Mouse (Mus musculus): Measurements from ENCODE around the gene Trim2. TPM values are rescaled to one million over a fixed set of nuclear protein-coding genes. Genes with fewer than 3 reads are reported as not detected.

Gene Trim2
- polyA plus RNA-seq, 1 experiment from 2014 or later, result 37.7 TPM

- DNase-seq (ENCODE audit: low spot score) (peak; percentile 51), ATAC-seq (replicated peaks; ENCODE audit: insufficient number of reproducible peaks, low FRiP score, low TSS enrichment, low read depth) (no peak)
- H3K27me3 ChIP-seq (ENCODE audit: control insufficient read depth, insufficient read depth, low read length), result no peaks in the 10 kb centered on the region
- no peaks in the 10 kb centered on the region for H3K9me3 ChIP-seq (replicated peaks; ENCODE audit: control insufficient read depth, low read length)
- 7% methylated on average over 9 of the region's 9 CpGs for WGBS
- no peaks in the 10 kb centered on the region for H3K36me3 ChIP-seq (replicated peaks; ENCODE audit: control insufficient read depth, insufficient read depth, low read depth, low read length)
- H3K4me1 ChIP-seq (ENCODE audit: control insufficient read depth, insufficient read depth, low read length), result no peaks in the 10 kb centered on the region
- H3K9ac ChIP-seq (replicated peaks; ENCODE audit: low read length), result no peak overlapping the region; the same call in 1 of the 2 replicates
- H3K4me3 ChIP-seq (ENCODE audit: low read depth, low read length), result peak overlapping the region; percentile 50
- H3K27ac ChIP-seq (replicated peaks; ENCODE audit: low read depth, low read length), result no peak overlapping the region
- H3K4me2 ChIP-seq (ENCODE audit: low read depth, low read length), result peak overlapping the region; percentile 81
Observed at GRCm38 (mm10) chr3:84219720-84220273, 86.9 kb downstream of the Trim2 start.

- Histone ChIP-seq H3K4me3 (ENCODE audit: low read depth, low read length) (no peak overlapping the region; the same call in 1 of the 2 replicates), H3K36me3 (replicated peaks; ENCODE audit: control insufficient read depth, insufficient read depth, low read depth, low read length) (no peaks in the 10 kb centered on the region), H3K9ac (replicated peaks; ENCODE audit: low read length) (no peak overlapping the region), H3K9me3 (replicated peaks; ENCODE audit: control insufficient read depth, low read length) (no peaks in the 10 kb centered on the region), H3K4me2 (ENCODE audit: low read depth, low read length) (no peak overlapping the region), H3K4me1 (ENCODE audit: control insufficient read depth, insufficient read depth, low read length) (no peaks in the 10 kb centered on the region), H3K27me3 (ENCODE audit: control insufficient read depth, insufficient read depth, low read length) (no peaks in the 10 kb centered on the region), H3K27ac (replicated peaks; ENCODE audit: low read depth, low read length) (no peak overlapping the region)
- 19% methylated on average over 2 of the region's 2 CpGs for WGBS
- ATAC-seq (replicated peaks; ENCODE audit: insufficient number of reproducible peaks, low FRiP score, low TSS enrichment, low read depth) (no peak), DNase-seq (ENCODE audit: low spot score) (peak; percentile 10)
Observed at GRCm38 (mm10) chr3:84219166-84219710, 87.4 kb downstream of the Trim2 start.

GRCm38 (mm10) chr3:84218498-84218897 lies 88.2 kb downstream of the Trim2 start:
- Histone ChIP-seq H3K27me3 (ENCODE audit: control insufficient read depth, insufficient read depth, low read length) (no peaks in the 10 kb centered on the region), H3K9me3 (replicated peaks; ENCODE audit: control insufficient read depth, low read length) (no peaks in the 10 kb centered on the region), H3K4me2 (ENCODE audit: low read depth, low read length) (peak overlapping the region; percentile 14; the same call in 1 of the 2 replicates), H3K27ac (replicated peaks; ENCODE audit: low read depth, low read length) (no peak overlapping the region), H3K4me3 (ENCODE audit: low read depth, low read length) (no peak overlapping the region), H3K36me3 (replicated peaks; ENCODE audit: control insufficient read depth, insufficient read depth, low read depth, low read length) (no peaks in the 10 kb centered on the region), H3K4me1 (ENCODE audit: control insufficient read depth, insufficient read depth, low read length) (no peaks in the 10 kb centered on the region), H3K9ac (replicated peaks; ENCODE audit: low read length) (no peak overlapping the region)
- ATAC-seq (replicated peaks; ENCODE audit: insufficient number of reproducible peaks, low FRiP score, low TSS enrichment, low read depth), result no peak
- 51% methylated on average over 2 of the region's 2 CpGs for WGBS
- DNase-seq (ENCODE audit: low spot score), result peak; percentile 19

- H3K4me3 ChIP-seq (ENCODE audit: low read depth, low read length), result no peak overlapping the region
- ATAC-seq (replicated peaks; ENCODE audit: insufficient number of reproducible peaks, low FRiP score, low TSS enrichment, low read depth) (no peak), DNase-seq (ENCODE audit: low spot score) (no peak)
- no peak overlapping the region for H3K27ac ChIP-seq (replicated peaks; ENCODE audit: low read depth, low read length)
- peak overlapping the region; percentile 14; the same call in 1 of the 2 replicates for H3K4me2 ChIP-seq (ENCODE audit: low read depth, low read length)
- no peaks in the 10 kb centered on the region for H3K4me1 ChIP-seq (ENCODE audit: control insufficient read depth, insufficient read depth, low read length)
- H3K27me3 ChIP-seq (ENCODE audit: control insufficient read depth, insufficient read depth, low read length), result no peaks in the 10 kb centered on the region
- no peak overlapping the region for H3K9ac ChIP-seq (replicated peaks; ENCODE audit: low read length)
- no peaks in the 10 kb centered on the region for H3K9me3 ChIP-seq (replicated peaks; ENCODE audit: control insufficient read depth, low read length)
- no peaks in the 10 kb centered on the region for H3K36me3 ChIP-seq (replicated peaks; ENCODE audit: control insufficient read depth, insufficient read depth, low read depth, low read length)
- 58% methylated on average over 4 of the region's 4 CpGs for WGBS
Observed at GRCm38 (mm10) chr3:84217961-84218351, 88.7 kb downstream of the Trim2 start.

GRCm38 (mm10) chr3:84217118-84217960 lies 89.3 kb downstream of the Trim2 start:
- Histone ChIP-seq H3K9me3 (replicated peaks; ENCODE audit: control insufficient read depth, low read length) (no peaks in the 10 kb centered on the region), H3K4me1 (ENCODE audit: control insufficient read depth, insufficient read depth, low read length) (no peaks in the 10 kb centered on the region), H3K27me3 (ENCODE audit: control insufficient read depth, insufficient read depth, low read length) (no peaks in the 10 kb centered on the region), H3K4me2 (ENCODE audit: low read depth, low read length) (no peak overlapping the region), H3K27ac (replicated peaks; ENCODE audit: low read depth, low read length) (no peak overlapping the region), H3K9ac (replicated peaks; ENCODE audit: low read length) (no peak overlapping the region), H3K4me3 (ENCODE audit: low read depth, low read length) (no peak overlapping the region), H3K36me3 (replicated peaks; ENCODE audit: control insufficient read depth, insufficient read depth, low read depth, low read length) (no peaks in the 10 kb centered on the region)
- 53% methylated on average over 12 of the region's 12 CpGs for WGBS
- ATAC-seq (replicated peaks; ENCODE audit: insufficient number of reproducible peaks, low FRiP score, low TSS enrichment, low read depth), result no peak
- DNase-seq (ENCODE audit: low spot score), result no peak

GRCm38 (mm10) chr3:84215743-84216360 lies 90.8 kb downstream of the Trim2 start:
- Histone ChIP-seq H3K4me2 (ENCODE audit: low read depth, low read length) (no peak overlapping the region), H3K27ac (replicated peaks; ENCODE audit: low read depth, low read length) (no peak overlapping the region), H3K4me1 (ENCODE audit: control insufficient read depth, insufficient read depth, low read length) (no peaks in the 10 kb centered on the region), H3K36me3 (replicated peaks; ENCODE audit: control insufficient read depth, insufficient read depth, low read depth, low read length) (no peaks in the 10 kb centered on the region), H3K4me3 (ENCODE audit: low read depth, low read length) (no peak overlapping the region), H3K9me3 (replicated peaks; ENCODE audit: control insufficient read depth, low read length) (no peaks in the 10 kb centered on the region), H3K9ac (replicated peaks; ENCODE audit: low read length) (no peak overlapping the region), H3K27me3 (ENCODE audit: control insufficient read depth, insufficient read depth, low read length) (no peaks in the 10 kb centered on the region)
- ATAC-seq (replicated peaks; ENCODE audit: insufficient number of reproducible peaks, low FRiP score, low TSS enrichment, low read depth) (no peak), DNase-seq (ENCODE audit: low spot score) (no peak)
- 71% methylated on average over 15 of the region's 15 CpGs for WGBS

GRCm38 (mm10) chr3:84215253-84215652 lies 91.4 kb downstream of the Trim2 start:
- ATAC-seq (replicated peaks; ENCODE audit: insufficient number of reproducible peaks, low FRiP score, low TSS enrichment, low read depth) (no peak), DNase-seq (ENCODE audit: low spot score) (no peak)
- H3K4me3 ChIP-seq (ENCODE audit: low read depth, low read length), result no peak overlapping the region
- H3K27ac ChIP-seq (replicated peaks; ENCODE audit: low read depth, low read length), result no peak overlapping the region
- WGBS, result 61% methylated on average over 9 of the region's 9 CpGs
- H3K4me2 ChIP-seq (ENCODE audit: low read depth, low read length), result no peak overlapping the region
- H3K36me3 ChIP-seq (replicated peaks; ENCODE audit: control insufficient read depth, insufficient read depth, low read depth, low read length), result no peaks in the 10 kb centered on the region
- H3K9ac ChIP-seq (replicated peaks; ENCODE audit: low read length), result no peak overlapping the region
- H3K4me1 ChIP-seq (ENCODE audit: control insufficient read depth, insufficient read depth, low read length), result no peaks in the 10 kb centered on the region
- H3K9me3 ChIP-seq (replicated peaks; ENCODE audit: control insufficient read depth, low read length), result no peaks in the 10 kb centered on the region
- H3K27me3 ChIP-seq (ENCODE audit: control insufficient read depth, insufficient read depth, low read length), result no peaks in the 10 kb centered on the region

GRCm38 (mm10) chr3:84214501-84214900 lies 92.2 kb downstream of the Trim2 start:
- Histone ChIP-seq H3K9me3 (replicated peaks; ENCODE audit: control insufficient read depth, low read length) (no peaks in the 10 kb centered on the region), H3K9ac (replicated peaks; ENCODE audit: low read length) (no peak overlapping the region), H3K4me1 (ENCODE audit: control insufficient read depth, insufficient read depth, low read length) (no peaks in the 10 kb centered on the region), H3K27ac (replicated peaks; ENCODE audit: low read depth, low read length) (no peak overlapping the region), H3K4me3 (ENCODE audit: low read depth, low read length) (no peak overlapping the region), H3K4me2 (ENCODE audit: low read depth, low read length) (no peak overlapping the region), H3K36me3 (replicated peaks; ENCODE audit: control insufficient read depth, insufficient read depth, low read depth, low read length) (no peaks in the 10 kb centered on the region), H3K27me3 (ENCODE audit: control insufficient read depth, insufficient read depth, low read length) (no peaks in the 10 kb centered on the region)
- 88% methylated on average over 6 of the region's 6 CpGs for WGBS
- no peak for ATAC-seq (replicated peaks; ENCODE audit: insufficient number of reproducible peaks, low FRiP score, low TSS enrichment, low read depth)
- no peak for DNase-seq (ENCODE audit: low spot score)
